Mouse (Mus musculus) testis, adult 2 months (tissue): Measurements from ENCODE around the gene Rps6ka5. TPM values are rescaled to one million over a fixed set of nuclear protein-coding genes. Genes with fewer than 3 reads are reported as not detected.

Source experiments
- H3K27ac ChIP-seq: fragments of 200-500 bp; 2 replicates; pipeline ENCODE4 v1.5.1; 2012; ENCODE audit warnings: low read depth, low read length; ENCODE audit not compliant: control insufficient read depth, insufficient read depth
- H3K27me3 ChIP-seq: fragments of 200-500 bp; 2 replicates; pipeline ENCODE4 v1.6.1; 2012; ENCODE audit warnings: mild to moderate bottlenecking, low read length, moderate library complexity; ENCODE audit not compliant: control insufficient read depth, insufficient read depth
- H3K36me3 ChIP-seq: fragments of 200-500 bp; 2 replicates; pipeline ENCODE4 v1.6.1; 2012; ENCODE audit warnings: mild to moderate bottlenecking, low read length; ENCODE audit not compliant: control insufficient read depth, insufficient read depth
- H3K4me1 ChIP-seq: fragments of 200-500 bp; 2 replicates; pipeline ENCODE4 v1.6.1; 2012; ENCODE audit warnings: low read length; ENCODE audit not compliant: control insufficient read depth, insufficient read depth
- H3K4me3 ChIP-seq: fragments of 200-500 bp; 2 replicates; pipeline ENCODE4 v1.5.1; 2012; ENCODE audit warnings: low read depth, mild to moderate bottlenecking, low read length, moderate library complexity, mixed read lengths; ENCODE audit not compliant: control insufficient read depth
- CTCF ChIP-seq: fragments of 200-500 bp; IDR thresholded peaks from 2 replicates; pipeline ENCODE4 v1.5.1; 2012; ENCODE audit warnings: low read depth, mild to moderate bottlenecking, inconsistent platforms, low read length, moderate library complexity; ENCODE audit not compliant: control insufficient read depth, insufficient read depth, insufficient replicate concordance
- POLR2A ChIP-seq: fragments of 200-500 bp; IDR thresholded peaks from 2 replicates; pipeline ENCODE4 v1.6.1; 2012; ENCODE audit warnings: low read depth, mild to moderate bottlenecking, inconsistent platforms, low read length, moderate library complexity; ENCODE audit not compliant: control insufficient read depth
- polyA plus RNA-seq: library from polyadenylated mRNA; depleted of rRNA; stranded (reverse); fragments of >200 nt; gene quantifications from 2 replicates; pipeline ENCODE4 v1.2.3, GENCODE M21; 2012

Rps6ka5 gene
- polyA plus RNA-seq, 1 experiment: 4.1 TPM

- no peaks in the 10 kb centered on the region for H3K4me1 ChIP-seq
- H3K27ac ChIP-seq: no peak overlapping the region
- no peaks in the 10 kb centered on the region for H3K36me3 ChIP-seq
- TF ChIP-seq POLR2A: no peak
- TF ChIP-seq CTCF: no peak
- no peak overlapping the region for H3K4me3 ChIP-seq
- H3K27me3 ChIP-seq: no peaks in the 10 kb centered on the region
Observed at GRCm38 (mm10) chr12:100710432-100710831, 16.4 kb downstream of the Rps6ka5 start.

GRCm38 (mm10) chr12:100707312-100707711 lies 19.5 kb downstream of the Rps6ka5 start:
- no peaks in the 10 kb centered on the region for H3K27me3 ChIP-seq
- no peaks in the 10 kb centered on the region for H3K36me3 ChIP-seq
- no peak overlapping the region for H3K27ac ChIP-seq
- TF ChIP-seq CTCF (no peak), POLR2A (no peak)
- no peaks in the 10 kb centered on the region for H3K4me1 ChIP-seq
- H3K4me3 ChIP-seq: no peak overlapping the region

GRCm38 (mm10) chr12:100705057-100705722 lies 21.6 kb downstream of the Rps6ka5 start:
- H3K27ac ChIP-seq: no peak overlapping the region
- no peaks in the 10 kb centered on the region for H3K4me1 ChIP-seq
- no peaks in the 10 kb centered on the region for H3K27me3 ChIP-seq
- H3K36me3 ChIP-seq: no peaks in the 10 kb centered on the region
- no peak overlapping the region for H3K4me3 ChIP-seq
- TF ChIP-seq CTCF (no peak), POLR2A (no peak)

- Histone ChIP-seq H3K4me3 (no peak overlapping the region), H3K27ac (no peak overlapping the region), H3K4me1 (no peaks in the 10 kb centered on the region), H3K36me3 (no peaks in the 10 kb centered on the region), H3K27me3 (no peaks in the 10 kb centered on the region)
- TF ChIP-seq CTCF (no peak), POLR2A (no peak)
Observed at GRCm38 (mm10) chr12:100698019-100698418, 28.8 kb downstream of the Rps6ka5 start.

GRCm38 (mm10) chr12:100696621-100697020 lies 30.2 kb downstream of the Rps6ka5 start:
- Histone ChIP-seq H3K27ac (no peak overlapping the region), H3K4me1 (no peaks in the 10 kb centered on the region), H3K36me3 (no peaks in the 10 kb centered on the region), H3K4me3 (no peak overlapping the region), H3K27me3 (no peaks in the 10 kb centered on the region)
- TF ChIP-seq CTCF (no peak), POLR2A (no peak)

- Histone ChIP-seq H3K4me1 (no peaks in the 10 kb centered on the region), H3K4me3 (no peak overlapping the region), H3K27ac (no peak overlapping the region), H3K36me3 (no peaks in the 10 kb centered on the region), H3K27me3 (no peaks in the 10 kb centered on the region)
- TF ChIP-seq POLR2A: no peak
- no peak for TF ChIP-seq CTCF
Observed at GRCm38 (mm10) chr12:100695252-100695651, 31.5 kb downstream of the Rps6ka5 start.

GRCm38 (mm10) chr12:100692208-100692607 lies 34.6 kb downstream of the Rps6ka5 start:
- no peaks in the 10 kb centered on the region for H3K27me3 ChIP-seq
- H3K4me1 ChIP-seq: no peaks in the 10 kb centered on the region
- H3K36me3 ChIP-seq: no peaks in the 10 kb centered on the region
- TF ChIP-seq POLR2A: no peak
- TF ChIP-seq CTCF: no peak
- no peak overlapping the region for H3K27ac ChIP-seq
- H3K4me3 ChIP-seq: no peak overlapping the region
